Mouse (Mus musculus): ENCODE measurements around the gene Gm4869. TPM values are rescaled to one million over a fixed set of nuclear protein-coding genes. Genes with fewer than 3 reads are reported as not detected.

Gene Gm4869
- polyA plus RNA-seq (2014; fragmentation: Illumina TruSeq; extraction: RNeasy Lipid Tissue Mini Kit (QIAGEN cat#74804); ENCODE audit: low replicate concordance) = not detected

DNA sequence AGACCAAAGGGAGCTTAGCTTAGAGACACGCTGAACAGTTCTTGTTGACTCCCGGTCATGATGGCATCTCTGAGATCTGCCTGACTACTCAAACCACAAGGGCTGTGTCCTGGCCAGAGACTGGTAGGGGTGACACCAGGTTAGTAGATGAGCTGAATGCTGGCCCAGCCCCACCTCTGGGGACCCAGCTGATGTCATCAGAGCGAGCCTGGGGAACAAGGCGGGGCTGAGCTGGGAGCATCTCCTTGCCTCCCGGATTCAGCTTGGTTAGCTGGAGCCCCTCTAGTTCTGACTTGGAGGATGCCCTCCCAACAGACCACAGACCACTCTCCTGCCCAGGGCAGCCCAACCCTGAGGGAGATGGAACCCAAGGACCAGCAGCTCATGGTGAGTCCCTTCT, at the start of gene Gm4869:
Gene Gm4869 (plus strand): TSS at position 301 of the 400 bp plus-strand sequence.

GRCm38 (mm10) chr5:140418489-140419441, 26.7 kb upstream of the Gm4869 start, which contains the start of gene Eif3b:
TSS of gene Eif3b (plus strand) at chr5:140419328.

DNA sequence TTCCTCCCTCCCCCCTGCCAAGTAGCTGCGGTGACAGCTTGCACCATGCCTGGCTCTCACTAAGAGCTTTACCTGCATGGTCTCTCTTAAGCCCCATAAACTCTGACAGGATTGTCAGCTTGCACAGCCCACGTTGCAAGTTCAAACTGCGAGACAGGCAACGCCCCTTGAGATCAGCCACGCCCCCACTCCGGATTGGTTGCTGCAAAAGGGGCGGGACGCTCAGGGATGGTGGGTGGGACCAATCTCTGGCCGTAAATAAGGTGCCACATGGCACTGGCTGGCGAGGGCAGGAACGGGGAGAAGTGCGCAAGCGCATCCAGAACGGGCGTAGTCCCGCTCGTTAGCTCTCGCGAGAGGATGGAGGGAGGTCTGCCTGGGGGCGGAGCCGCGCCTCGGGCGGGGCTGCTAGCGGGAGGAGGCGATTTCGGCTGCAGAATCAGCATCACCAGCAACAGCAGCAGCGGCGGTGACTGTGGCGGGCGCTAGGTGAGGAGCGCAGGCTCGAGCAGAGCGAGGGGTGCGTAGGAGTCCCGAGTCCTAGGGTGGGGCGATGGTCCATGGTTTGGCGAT, 59.8 kb downstream of the Gm4869 start, which contains the start of gene Chst12:
Gene Chst12 (plus strand): TSS at position 343 of the 573 bp plus-strand sequence.

Other genes with a start within 250 kb of the Gm4869 start
- not detected for gene Mad1l1, start 124.1 kb upstream of the Gm4869 start, polyA plus RNA-seq (2014; fragmentation: Illumina TruSeq; extraction: RNeasy Lipid Tissue Mini Kit (QIAGEN cat#74804); ENCODE audit: low replicate concordance)
- gene Nudt1, start 124.0 kb upstream of the Gm4869 start, polyA plus RNA-seq (2014; fragmentation: Illumina TruSeq; extraction: RNeasy Lipid Tissue Mini Kit (QIAGEN cat#74804); ENCODE audit: low replicate concordance) = not detected
- gene Mrm2, start 113.7 kb upstream of the Gm4869 start, polyA plus RNA-seq (2014; fragmentation: Illumina TruSeq; extraction: RNeasy Lipid Tissue Mini Kit (QIAGEN cat#74804); ENCODE audit: low replicate concordance) = 0.30 TPM
- not detected for gene Snx8, start 56.4 kb upstream of the Gm4869 start, polyA plus RNA-seq (2014; fragmentation: Illumina TruSeq; extraction: RNeasy Lipid Tissue Mini Kit (QIAGEN cat#74804); ENCODE audit: low replicate concordance)
- gene Eif3b, start 26.3 kb upstream of the Gm4869 start, polyA plus RNA-seq (2014; fragmentation: Illumina TruSeq; extraction: RNeasy Lipid Tissue Mini Kit (QIAGEN cat#74804); ENCODE audit: low replicate concordance) = 15.4 TPM
- gene Chst12, start 59.9 kb downstream of the Gm4869 start, polyA plus RNA-seq (2014; fragmentation: Illumina TruSeq; extraction: RNeasy Lipid Tissue Mini Kit (QIAGEN cat#74804); ENCODE audit: low replicate concordance) = not detected
- gene Grifin, start 119.4 kb downstream of the Gm4869 start, polyA plus RNA-seq (2014; fragmentation: Illumina TruSeq; extraction: RNeasy Lipid Tissue Mini Kit (QIAGEN cat#74804); ENCODE audit: low replicate concordance) = not detected
- gene Lfng, start 161.7 kb downstream of the Gm4869 start, polyA plus RNA-seq (2014; fragmentation: Illumina TruSeq; extraction: RNeasy Lipid Tissue Mini Kit (QIAGEN cat#74804); ENCODE audit: low replicate concordance) = 0.33 TPM
- gene Ttyh3, start 203.4 kb downstream of the Gm4869 start, polyA plus RNA-seq (2014; fragmentation: Illumina TruSeq; extraction: RNeasy Lipid Tissue Mini Kit (QIAGEN cat#74804); ENCODE audit: low replicate concordance) = 0.85 TPM

All from small intestine, adult 10 weeks (tissue).